Mouse (Mus musculus): ENCODE data around the gene Tspan8.

The Tspan8 gene

DNA sequence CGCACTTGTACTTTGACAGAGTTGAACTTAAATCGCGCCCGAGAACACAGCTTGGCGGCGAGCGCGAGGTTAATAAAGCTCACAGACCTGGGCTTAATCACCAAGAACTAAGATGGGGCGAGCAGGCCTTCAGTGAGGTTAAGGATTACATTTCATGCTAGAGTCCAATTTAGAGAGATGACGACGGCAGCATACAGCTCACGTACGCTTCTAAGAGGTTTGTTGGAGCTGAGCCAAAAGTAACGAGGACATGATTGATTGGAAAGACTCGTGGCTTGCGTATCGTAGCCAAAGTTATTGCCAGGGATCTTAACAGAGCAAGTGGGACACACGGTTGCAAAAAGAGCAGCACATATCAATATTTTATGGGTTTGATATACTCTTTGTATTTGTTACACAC lies 30.3 kb downstream of the Tspan8 start:
- DNase-seq: no peak

DNA sequence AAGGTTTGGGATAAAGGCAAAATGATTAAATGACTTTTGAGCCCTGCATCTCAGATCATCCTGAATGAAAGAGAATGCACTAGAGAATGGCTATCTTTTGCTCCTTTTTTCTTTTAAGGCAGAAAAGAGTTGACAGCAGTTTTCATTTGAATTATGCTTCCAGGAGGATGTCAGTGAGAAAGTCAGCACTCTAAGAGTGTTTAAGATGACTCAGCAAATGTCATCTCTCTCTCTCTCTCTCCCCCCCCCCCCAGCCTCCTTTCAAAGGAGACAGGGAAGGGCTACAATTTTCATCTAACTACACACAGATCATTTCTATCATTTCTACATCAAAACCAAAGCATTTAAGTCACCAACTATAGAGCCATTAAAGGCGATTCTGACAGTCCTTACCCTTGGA lies 31.9 kb downstream of the Tspan8 start:
- DNase-seq: no peak

DNA sequence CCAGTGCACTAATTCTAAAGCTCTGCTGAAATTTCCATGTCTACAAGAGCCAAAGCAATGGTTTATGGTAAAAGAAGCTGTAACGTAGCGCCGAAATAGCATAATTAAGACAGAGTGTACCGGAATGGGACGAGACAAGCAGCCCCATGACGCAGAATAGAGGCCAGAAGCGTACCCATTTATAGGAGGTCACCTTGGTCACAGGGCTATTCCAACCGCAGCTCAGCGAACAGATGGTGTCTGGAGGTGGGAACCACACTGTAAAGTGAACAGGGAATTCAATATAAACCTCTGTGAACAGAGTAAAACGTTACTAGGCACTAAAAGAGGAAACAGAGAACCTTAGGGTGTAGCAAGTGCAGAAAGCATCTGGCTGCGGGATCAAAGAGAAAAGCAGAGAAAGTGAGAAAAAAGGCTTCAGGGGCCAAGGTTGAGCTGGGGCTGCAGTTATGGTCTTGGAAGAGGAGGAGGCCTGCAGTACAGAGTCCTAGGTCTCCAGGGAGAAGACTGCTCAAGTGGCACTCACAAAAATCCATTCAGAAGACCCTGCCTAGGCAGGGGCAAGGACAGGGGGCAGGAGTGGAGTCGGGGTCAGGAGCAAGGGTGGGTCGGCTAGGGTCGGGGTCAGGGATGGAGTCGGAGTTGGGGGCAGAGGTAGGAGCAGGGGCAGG lies 43.7 kb downstream of the Tspan8 start:
- DNase-seq: no peak

DNA sequence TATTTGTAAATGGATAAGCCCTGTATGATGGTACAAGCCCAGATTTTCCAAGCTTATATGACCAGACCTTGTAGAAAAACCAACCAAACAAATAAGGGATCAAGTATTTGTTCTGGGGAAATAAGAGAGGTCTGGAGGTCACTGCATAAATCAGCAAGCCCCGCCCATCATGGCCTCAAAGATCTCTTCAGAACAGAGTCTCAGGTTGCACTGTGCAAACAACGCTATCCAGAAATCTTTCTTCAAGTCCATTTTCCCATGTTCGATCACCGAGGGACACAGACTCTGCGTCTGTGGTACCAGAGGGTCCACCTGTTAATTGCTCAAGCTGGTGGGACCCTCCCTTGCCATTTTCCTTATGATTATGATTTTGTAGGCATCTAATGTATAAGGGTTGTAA lies 45.3 kb downstream of the Tspan8 start:
- DNase-seq: no peak

DNA sequence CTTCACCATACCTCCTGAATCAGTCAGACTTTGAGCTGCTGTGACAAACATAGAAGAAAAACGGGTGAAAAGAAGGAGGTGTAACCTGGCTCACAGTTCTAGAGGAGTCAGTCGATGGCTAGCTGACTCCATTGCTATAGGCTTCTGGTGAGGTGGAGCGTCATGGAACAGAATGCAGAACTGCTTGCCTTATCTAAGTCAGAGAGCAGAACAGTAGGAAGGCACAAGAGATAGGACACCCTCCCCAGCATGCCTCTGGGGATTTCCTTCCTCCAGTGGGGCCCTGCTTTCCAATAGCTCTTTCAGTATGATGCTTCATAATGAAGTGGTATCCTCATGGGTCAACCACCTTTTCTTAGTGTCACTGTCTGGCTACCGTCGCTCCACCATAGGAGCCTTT lies 66.1 kb downstream of the Tspan8 start:
- DNase-seq: no peak

DNA sequence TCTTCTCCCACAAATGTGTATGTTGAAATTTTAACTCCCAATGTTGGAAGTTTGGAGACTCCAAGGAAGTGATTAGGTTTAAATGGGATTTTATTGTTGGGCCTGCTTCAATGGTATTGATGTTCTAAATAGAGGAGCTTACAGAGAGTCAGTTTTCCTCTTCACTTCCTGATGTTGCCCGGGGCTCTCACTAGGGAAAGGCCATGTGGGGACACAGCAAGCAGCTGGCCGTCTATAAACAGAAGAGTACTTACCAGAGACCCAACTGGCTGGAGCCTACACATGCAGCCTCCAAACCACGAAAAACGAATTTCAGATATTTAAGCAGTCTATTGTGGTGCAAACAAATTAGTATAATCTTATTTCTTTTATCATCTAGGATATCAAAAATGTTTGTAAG lies 75.3 kb downstream of the Tspan8 start:
- no peak for DNase-seq

DNA sequence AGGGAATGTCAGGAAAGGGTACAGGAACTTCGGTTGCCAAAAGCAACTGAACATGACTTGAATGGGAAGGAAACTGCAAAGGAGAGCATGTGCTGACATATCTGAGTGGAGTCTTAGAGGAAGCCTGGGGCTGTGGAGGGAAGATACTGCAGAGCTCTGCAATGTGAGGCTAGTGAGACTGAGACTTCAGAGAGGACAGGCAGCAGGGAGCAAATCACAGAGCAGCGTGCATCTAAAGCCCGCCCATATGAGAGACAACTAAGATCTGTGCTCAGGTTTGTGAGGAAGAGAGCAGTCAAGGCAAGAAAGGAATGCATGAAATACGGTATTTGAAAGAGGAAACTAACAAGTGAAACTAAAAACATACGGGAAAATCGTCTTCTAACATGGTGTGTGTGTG lies 76.3 kb downstream of the Tspan8 start:
- no peak for DNase-seq

DNA sequence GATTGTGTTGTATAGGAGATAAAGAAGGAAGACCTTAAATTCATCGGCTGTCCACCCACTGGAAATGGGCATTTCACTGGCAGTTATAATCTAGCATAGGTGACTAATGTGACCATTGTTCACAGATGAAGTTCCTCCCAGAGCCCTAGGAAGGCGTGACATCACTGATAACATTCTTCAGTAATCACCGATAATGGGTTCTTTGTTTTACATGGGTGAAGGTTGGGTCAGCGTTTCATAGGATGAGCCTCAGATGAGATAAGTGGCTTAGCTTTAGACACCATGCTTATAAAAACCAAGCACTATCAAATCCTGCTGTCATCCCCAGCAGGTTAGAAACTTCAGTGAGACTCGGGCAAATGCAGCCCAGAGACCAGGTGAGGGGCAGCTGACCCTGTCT lies 77.4 kb downstream of the Tspan8 start:
- DNase-seq: no peak

DNA sequence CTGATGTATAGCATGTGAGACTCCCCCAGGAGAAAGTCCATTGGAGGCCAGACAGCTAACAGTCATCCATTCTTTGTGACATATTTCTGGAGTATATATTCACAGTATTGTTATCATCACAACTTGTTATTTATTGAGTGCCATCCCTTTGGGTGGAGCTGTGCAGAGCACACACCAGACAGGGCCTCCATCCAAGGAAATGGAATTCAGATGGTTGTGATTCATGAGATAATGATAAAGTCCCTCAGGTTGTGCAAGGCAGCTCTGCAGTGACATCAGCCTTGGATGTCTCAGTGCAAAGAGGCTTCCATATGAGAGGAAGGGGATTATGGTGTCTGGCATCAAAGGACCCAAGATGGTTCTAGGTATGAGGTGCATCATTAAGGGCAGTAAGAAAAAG lies 80.1 kb downstream of the Tspan8 start:
- DNase-seq: no peak

DNA sequence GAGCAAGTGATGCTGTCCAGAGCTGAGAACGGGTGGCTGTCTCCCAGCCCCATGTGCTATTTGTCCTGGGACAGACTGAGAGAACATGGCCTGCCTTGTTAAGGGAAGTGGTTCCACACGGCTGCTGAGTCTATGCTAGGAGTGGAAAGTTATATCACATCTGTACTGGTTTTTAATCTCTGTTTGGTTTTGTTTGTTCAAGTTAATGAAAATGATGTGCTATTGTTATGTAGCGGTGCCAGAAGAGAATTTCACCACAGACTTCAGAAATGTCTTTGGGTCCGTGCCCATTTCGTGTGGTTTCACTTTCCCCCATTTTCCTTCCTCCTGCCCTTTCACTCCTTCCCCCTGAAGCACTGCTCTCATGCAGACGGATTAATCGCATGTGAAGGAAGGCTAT lies 80.6 kb downstream of the Tspan8 start:
- DNase-seq: no peak
